Mouse (Mus musculus) lung, adult 18-20 months (tissue): ENCODE data around the gene D11Wsu47e.
A peak's percentile ranks its signal among the peaks of the same experiment; 100 is the strongest.

Experiments used
- DNase-seq, 2 experiments: peaks; one replicate each; pipeline ENCODE4 v3.0.0; 2022; ENCODE audit warnings: mixed read lengths in 2 of 2

The D11Wsu47e gene

DNA sequence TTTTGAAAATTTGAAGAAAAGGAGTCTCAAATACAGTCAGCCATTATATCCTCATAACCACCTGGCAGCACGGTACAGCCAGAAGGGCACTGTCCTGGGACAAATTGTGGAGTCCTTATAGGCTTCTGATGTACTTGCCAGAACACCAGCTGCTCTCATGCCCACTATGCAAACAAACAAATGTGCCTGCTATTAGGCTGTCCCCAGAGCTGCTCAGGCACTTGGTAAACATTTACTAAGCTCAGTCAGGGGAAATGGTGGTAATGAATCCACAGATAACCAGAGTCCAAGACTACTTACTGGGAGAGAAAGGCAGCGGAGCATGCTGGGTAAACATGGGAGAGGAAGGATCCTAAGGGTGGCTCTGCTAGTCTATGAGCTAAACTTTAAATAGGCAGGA lies 17.1 kb upstream of the D11Wsu47e start:
- no peak for DNase-seq

DNA sequence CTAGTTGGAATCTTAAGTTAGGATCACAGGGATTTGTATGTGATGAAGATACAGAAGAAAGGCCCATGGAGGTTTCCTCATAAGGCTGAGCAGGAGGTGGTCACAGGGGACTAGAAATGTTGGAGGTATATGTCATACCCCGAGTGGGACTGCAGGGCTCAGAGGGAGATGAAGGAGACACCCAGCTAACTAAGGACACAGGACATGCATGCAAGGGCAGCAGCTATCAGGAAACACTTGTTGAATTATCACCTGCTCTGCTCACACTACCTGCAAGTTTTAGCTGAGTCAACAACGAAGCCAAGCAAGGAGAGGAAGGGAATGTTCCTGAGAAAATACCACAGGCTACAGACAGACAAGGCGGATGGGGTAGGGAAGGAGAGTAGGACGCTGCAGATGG lies 16.5 kb upstream of the D11Wsu47e start:
- DNase-seq: no peak

DNA sequence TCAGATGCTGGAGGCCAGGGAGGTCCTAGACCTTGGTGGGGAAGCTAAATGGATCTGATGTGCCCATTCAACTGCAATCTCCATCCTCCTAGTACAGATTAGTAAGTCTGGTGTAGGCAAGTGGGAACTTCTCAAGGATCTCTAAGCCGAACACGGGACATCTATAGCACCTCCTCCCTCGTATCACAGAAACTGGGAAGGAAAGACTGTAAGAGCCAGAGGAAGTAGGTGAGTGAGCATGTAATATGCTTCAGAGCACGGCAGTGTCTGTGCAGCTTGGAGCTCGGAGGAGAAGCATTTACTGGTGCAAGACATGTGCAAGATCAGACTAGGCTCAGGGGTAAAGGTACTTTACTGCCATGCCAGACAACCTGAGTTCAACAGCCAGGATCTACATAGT lies 15.4 kb upstream of the D11Wsu47e start:
- DNase-seq: no peak

DNA sequence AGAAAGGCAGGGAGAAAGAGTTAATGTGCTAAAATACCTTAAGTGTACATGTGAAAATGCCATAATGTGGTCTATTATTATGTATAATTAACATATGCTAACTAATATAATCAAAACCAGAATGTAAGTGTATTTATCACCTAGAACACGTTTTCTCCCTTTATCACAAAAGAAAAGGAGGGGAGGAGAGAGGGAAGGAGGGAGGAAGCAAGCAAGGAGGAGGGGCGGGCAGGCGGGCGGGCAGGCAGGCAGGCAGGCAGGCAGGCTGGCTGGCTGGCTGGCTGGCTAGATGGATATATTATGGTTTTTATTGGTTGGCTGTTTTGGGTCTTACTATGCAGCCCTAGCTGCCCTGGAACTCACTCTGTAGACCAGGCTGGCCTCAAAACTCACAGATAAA lies 14.5 kb upstream of the D11Wsu47e start:
- no peak for DNase-seq

DNA sequence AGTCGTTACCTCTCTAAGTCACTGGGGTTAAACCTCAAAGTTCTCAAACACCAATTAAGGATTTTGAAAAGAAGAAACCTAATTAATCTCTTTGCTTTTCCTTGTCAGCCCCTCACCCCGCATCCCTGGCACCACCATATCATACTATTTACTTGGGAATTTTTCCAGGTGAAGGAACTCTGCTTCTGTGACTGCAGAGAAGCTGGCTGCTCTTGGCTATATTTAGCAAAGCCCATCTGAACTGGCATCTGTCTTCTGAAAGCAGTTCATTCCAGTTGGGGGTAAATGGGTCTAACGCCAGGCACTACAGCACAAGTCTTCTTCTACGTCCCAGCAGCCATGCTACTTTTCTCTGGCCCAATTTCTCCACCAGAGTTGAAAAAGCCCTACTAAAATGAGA lies 10.6 kb upstream of the D11Wsu47e start:
- DNase-seq: no peak

DNA sequence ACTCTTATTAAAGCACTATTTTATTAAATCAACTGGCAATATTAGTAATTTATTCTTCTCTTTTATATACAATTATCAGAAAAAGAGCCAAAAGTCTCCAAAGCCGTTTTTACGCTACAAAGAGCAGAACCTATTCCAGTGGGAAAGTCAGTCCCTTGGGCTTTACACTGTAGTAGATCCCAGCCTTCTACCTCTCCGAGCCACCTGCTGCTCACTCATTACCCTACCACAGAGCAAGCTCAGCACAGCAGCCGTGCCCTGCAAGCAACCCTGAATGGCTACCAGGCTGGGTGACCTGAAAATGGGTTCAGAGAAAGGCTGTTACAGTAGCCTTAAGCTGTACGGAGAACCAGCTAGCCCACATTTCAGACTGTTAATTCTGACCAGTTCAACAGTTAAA lies 9.6 kb upstream of the D11Wsu47e start:
- no peak for DNase-seq

DNA sequence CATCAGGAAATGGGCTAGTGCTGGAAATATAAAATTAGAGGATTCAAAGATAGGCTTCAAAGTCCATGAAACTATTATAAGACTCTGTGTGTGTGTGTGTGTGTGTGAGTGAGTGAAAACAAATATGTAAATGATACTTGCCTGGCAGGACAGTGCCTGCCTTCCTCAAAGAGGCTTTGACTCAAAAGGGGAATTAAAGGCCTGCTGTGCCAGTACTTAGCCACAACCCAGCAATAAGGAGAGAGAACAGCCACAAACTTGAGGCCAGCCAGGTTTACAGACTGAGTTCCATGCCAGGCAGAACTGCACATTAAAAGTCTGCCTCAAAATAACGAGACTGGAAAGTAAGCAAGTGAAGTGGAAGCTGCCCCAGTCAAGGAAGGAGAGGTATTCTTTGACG lies 7.4 kb upstream of the D11Wsu47e start:
- DNase-seq: no peak

DNA sequence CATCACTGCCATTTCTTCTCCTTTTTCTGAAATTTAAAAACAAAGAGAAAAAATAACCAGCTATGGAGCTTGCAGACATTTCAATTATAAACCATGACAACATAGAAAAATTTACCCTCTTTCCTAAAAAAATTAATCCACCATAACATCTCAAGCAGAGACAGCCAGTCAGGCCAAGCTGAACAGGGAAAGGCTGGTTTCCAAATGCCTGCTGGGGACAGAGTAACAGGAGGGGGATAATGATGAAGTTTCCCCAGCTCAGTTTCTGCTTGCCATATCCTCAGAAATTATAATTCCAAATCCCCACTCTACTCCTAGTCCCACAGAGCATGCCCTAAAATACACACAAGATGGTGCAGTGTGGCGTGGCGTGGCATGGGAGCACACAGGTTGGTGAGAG lies 6.8 kb upstream of the D11Wsu47e start:
- DNase-seq: no peak

DNA sequence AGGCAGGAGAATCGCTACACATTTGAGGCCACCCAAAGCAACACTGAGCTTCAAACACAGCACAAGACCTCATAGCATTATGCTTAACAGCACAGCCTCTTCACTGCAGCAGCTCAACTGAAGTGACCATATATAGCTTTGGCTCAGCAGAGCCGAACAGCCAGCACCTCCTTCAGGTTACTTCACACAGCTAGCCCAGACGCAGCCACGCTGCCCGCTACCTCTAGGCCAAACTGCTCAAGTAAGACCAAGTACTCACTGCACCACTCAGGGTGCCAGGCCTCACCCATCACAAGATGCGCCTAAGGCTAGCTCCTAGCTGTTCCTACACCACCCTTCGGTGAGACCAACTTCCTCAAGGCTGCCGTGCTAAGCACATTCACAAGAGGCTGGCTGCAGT lies 5.8 kb upstream of the D11Wsu47e start:
- DNase-seq: peak in 1 of 2 experiments; percentile 24

DNA sequence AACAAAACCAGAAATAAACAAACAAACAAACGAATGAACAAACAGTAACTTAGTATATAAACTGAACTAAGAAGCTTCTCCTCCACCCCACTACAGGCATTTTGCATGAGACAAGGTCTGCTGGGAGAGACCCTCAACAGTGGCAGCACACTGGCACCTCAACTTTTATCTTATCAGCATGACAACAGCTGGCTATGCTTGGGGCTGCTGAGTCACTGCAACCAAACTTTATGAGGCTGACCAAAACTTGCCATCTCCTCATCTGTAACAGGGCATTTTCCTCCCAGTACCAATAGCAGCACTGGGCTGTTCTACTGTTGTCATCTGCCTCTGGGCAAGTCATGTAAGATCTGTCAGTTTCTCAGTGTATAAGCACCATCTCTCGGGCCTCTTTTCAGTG lies 3.3 kb upstream of the D11Wsu47e start:
- DNase-seq: no peak

DNA sequence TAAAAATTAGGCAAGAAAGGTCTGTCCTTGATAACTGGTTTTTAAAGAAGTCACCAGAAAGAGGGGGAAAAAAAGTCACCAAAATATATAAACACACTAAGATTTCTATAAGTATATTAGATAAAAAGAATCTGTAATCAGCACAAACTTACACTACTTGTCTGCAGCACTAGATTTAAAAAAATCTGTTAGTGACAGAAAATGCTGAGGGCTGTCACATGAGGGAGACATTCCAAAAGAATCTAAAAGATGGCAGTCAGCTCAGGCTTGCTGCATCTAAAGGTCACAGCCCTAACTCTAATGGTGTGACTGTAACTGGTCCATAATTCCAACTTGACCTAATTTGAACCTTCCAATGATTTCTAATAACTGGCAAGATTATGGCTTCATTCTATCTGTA lies 2.2 kb upstream of the D11Wsu47e start:
- no peak for DNase-seq

DNA sequence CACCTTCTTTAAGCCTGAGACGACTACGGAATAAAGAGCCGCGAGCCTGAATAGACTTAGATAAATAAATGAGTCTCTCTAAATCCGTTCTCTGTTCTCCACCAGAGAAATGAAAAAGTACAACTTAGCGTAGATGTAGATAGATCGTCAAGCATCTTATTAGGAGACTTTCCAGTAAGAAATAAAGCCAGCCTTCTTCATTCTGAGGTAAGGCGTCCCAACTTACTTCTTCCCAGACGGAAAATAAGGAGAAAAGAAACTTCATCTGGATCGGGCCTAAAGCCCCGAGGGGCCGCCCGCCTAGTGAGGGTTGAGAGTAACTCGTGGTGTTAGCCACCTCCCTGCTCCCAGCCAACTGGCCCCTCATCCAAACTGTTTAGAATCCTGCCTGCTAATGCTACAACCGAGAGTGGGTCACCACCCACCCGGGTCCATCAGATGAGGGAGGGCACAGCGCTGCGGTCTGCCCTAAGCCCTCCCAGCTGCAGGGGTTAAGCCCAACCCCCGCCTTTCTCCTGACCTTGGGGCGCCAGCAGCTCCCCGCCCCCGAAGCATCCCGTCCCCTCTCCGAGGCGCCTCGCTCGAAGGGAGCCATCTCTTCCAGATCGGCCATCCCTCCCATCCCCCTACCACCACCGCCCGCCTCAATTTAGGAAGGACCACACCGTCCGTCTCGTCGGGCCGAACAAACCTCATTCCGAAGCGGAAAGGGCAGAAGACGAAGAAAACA lies 1.1 kb upstream of the D11Wsu47e start:
- DNase-seq: peak; percentile 48 to 58

DNA sequence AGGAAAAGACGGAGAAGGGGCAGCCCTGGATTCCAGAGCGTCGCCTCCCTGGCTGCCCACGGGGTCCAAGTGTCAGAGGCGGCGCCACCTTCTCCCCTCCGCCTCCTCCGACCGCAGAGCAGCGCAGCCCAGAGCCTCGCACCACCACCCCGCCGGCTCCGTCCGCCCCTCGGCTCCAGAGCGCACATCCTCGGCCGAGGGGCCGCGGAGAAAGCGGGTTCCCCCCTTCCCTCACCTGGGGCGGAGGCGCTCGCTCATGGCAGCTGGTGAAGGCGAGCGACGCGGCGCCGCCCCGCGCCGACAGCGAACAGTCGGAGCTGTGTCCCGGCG lies 620 bp upstream of the D11Wsu47e start:
- no peak for DNase-seq

DNA sequence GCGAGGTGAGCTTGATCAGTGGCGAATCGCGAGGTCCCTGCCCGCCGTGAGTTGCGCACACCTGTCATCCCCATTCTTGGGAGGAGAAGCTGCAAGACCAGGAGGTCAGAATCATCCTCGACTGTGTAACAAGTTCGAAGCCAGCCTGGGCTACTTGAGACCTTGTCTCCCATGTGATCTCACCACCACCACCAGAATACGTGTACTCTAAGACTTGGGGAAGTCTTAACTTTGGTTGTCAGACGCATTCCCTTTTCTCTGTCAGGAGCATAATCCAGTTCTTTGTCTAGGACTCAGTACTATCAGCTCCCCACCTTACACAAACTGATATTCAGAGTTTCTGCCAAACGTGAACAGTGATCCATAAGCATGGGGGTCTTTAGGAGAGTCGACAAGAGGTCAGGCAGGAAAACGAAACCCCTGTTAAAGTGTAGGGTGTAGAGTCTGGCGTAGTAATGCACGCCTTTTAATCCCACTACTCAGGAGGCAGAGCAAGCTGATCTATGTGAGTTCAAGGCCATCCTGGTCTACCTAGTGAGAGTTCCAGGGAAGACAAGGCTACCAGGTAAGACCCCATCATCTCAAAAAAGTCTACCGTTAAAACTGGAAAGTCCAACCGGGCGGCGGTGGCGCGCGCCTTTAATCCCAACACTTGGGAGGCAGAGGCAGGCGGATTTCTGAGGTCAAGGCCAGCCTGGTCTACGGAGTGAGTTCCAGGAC lies 655 bp downstream of the D11Wsu47e start:
- no peak for DNase-seq

DNA sequence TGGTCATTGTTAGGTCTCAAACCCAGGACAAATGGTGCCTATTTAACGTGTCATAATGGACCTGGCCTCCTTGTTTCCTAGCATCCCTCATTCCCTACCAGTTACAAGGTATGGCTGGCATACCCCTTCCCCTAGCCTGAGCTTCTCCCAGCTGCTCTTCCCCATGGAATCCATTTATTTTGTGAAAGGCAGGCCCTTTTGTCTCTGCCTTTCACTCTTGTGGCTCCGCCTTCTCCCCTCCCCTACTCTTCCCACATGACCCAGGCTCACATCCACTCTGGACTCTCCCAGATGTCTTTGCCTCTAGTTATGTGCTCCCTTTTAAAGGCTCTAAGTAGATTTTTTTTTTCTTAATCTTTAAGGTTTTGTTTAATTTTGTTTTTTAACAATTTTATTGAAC lies 2.8 kb downstream of the D11Wsu47e start:
- no peak for DNase-seq

DNA sequence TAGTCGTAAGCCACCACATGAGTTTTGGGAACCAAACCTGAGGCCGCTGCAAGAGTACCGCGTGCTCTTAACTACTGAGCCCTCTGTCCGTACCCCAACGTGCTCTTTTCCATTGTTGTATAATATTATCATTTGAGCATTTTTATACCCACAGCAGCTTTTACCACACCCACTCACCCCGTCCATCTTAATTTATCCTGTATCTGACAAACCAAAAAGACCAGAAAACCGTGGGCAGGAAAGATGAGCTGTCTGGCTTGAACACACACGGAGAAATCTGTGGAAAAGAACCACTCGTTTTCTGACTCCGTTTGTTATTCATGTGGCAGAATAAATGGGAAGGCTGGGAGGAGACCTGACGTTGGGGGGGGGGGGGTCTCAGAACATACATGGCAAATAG lies 6.3 kb downstream of the D11Wsu47e start:
- no peak for DNase-seq

DNA sequence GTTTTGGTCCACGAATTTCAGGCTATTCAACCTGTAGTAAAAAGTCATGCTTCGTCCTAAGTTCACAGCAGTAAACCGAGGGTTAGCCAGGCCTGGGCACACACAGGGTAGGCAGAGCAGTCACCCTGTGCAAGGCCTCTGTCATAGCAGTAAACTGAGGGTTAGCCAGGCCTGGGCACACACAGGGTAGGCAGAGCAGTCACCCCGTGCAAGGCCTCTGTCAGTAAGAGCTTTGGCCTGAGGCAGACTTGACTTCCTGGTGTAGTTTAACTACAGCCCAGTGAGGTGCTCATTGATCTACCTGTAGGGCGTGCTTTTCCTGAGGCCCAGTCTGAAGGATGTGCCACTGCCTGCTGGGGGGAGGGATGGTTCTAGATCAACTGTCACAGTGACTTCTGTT lies 7.1 kb downstream of the D11Wsu47e start:
- DNase-seq: no peak

DNA sequence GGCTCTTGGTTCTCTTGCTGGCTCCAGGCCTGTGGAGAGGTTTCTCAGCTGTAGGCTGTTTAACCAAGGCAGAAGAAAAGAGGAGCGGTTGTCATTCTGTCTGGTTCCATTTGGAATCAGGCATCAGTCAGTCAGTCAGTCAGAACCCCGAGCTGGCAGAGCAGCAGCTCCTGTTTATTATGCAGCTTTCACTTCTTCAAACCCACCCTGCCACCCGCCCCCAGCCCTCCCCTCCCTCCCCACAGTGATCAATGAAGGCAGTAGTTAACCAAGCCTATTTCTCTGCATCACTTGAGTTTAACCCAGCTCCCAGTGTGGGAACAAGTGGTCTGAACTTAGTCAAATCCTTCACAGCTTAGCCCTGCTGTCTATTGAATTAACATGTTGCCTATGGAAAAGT lies 7.6 kb downstream of the D11Wsu47e start:
- no peak for DNase-seq

DNA sequence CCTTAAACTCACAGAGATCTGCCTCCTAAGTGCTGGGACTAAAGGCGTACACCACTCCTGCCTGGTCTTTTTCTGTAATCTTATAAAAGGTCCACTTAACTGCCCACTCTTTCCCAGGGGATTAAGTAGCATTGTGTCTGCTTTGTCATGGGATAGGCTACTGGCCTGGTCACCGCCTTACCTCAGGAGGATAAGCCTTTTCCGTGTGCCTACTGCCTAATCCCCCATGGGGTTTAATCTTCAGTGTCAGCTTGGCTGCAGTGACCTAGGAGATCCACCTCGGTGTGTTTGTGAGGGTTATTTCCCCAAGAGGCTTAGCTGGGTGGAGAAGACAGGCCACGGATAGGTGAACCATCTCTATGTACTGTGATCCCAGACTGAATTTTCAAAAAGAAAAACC lies 13.4 kb downstream of the D11Wsu47e start:
- DNase-seq: no peak

DNA sequence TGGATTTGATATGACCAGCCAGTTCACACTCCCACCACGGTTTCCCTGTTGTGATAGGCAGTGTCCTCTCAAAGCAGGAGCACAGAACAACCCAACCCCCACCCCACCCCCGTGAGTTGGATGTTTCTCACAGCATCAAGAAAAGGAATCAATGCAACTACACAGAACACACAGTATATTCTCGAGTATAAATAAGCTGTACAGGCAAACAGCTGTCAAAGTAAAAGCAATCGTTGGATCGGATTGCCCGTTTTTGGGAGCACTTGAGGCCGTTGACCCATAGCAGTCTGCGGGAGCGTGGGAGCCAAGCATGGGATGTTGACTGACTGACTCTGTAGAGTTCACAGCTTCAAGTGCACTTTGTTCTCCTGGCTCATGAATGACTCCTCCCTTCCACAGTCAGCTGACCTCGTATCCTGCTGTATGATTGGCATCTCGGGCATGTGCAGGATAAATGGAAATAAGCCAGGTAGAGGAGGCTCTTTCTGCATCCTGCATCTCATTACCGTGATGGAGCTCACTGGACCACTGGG lies 13.9 kb downstream of the D11Wsu47e start:
- peak; percentile 60 to 71 for DNase-seq

DNA sequence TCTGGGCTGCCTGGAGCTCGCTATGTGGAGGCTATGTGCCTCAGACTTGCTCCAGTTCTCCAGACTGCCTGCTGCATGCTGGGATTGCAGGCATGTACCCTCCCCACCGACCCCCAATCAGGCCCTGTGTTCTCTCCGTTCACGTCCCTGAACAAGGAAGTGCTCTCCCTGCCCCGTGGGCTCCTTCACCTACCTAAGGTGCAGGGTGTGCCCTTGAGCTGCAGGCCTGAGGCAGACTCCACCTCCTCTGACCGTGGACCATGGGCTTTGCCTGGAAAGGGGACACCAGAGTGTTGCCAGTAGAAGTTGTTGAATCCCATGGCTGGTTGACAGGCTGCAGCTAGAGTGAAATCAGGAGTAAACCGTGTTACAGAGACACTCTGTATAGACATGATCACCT lies 15.4 kb downstream of the D11Wsu47e start:
- DNase-seq: no peak

DNA sequence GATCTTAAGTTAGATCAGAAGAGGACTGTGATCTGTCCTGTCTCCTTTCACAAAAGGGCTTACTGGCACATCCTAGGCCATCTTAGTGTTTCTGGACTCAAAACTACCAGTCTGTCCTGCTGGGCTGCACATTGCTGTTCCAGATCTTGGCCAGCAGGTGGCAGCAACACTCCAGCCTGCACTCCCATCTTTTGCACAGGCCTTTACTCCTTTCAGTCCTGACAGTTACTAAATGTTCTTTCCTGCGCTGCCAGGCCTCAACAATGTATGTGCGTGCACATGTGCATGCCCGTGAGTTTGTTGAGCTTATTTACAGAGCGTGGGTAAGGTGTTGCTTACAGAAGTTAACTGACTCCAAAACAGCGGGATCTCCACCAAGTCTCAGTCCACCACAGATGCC lies 19.5 kb downstream of the D11Wsu47e start:
- peak; percentile 76 to 78 for DNase-seq

DNA sequence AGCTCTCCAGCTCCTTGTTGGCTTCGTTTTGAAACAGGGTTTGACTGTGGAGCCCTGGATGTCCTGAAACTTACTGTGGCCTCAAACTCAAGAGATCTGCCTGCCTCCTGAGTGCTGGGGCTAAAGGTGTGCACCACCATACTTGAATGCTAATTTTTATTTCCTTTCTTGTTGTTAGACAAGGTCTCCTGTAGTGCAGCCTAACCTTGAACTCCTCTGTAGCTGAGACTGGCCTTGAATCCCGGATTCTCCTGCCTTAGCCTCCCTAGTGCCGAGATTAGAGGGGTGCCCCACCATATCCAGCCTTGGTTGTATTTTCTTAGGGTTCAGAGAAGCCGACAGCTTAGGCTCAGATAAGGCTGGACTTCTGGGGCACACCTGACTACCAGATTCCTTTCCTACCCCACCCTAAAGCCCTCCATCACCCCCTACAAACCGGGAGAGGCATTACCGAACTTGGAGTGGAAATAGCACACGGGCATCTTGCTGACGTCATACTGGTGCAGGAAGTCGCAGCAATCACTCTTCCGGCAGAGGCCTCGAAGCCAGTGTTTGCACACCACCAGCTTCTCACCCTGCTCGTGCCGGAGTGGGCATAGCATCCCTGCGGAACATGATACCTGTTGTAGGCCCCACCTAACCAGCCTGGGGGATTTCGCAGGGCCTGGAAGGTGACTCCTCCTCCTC lies 21.9 kb downstream of the D11Wsu47e start:
- no peak for DNase-seq

DNA sequence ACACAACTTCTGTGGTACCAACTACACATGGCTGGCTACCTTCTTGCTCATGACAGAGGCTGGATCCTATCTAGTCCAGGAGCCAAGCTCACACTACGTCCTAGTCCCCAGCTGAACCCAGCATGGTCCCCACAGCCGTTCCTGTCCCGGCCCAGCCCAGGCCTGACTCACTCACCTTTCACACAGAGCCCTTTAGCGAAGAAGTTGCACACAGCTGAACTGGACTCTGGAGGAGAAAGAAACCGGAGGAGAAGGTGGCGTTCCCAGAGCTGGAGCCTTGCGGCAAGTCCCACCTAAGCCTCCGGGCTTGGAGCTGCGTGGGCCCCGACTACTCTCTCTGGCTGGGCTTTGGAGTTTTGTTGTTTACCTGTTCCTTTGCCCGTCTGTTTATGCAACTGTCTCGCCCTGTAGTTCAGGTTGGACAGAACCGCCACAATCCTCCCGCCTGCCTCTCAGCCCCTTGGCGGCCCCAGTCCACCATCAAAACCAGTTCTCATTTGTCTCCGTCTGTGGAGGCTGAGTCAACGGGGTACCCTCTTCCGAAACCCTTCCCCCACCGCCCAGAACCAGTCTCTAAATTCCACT lies 24.5 kb downstream of the D11Wsu47e start:
- DNase-seq: no peak
